Mouse (Mus musculus) limb, embryonic 14.5 days (tissue): Measurements from ENCODE around the gene Gm7137. TPM values are rescaled to one million over a fixed set of nuclear protein-coding genes. Genes with fewer than 3 reads are reported as not detected.
"Not testable (repeated sequence)": the region's sequence is repeated elsewhere in the genome, so short reads cannot be mapped to it uniquely, and the experiment has no call there.

Experiments used
- ATAC-seq: fragments of 200-750 bp; cut with Nextera tagmentation; 2 replicates; pipeline ENCODE4 v1.8.0; 2017; ENCODE audit warnings: low read depth, moderate number of reproducible peaks, moderate TSS enrichment; ENCODE audit not compliant: low FRiP score
- DNase-seq: peaks from one replicate; pipeline ENCODE4 v3.0.0-alpha.2; 2015; ENCODE audit warnings: low spot score
- H3K27ac ChIP-seq: fragments of 300-500 bp; sonication (generic); replicated peaks from 2 replicates; pipeline ENCODE4 v1.5.1; 2014; ENCODE audit warnings: low read depth, mild to moderate bottlenecking, low read length, moderate library complexity, mixed read lengths
- H3K27me3 ChIP-seq: fragments of 300-500 bp; sonication (generic); 2 replicates; pipeline ENCODE4 v1.6.1; 2014; ENCODE audit warnings: low read length, mixed read lengths; ENCODE audit not compliant: control insufficient read depth, insufficient read depth
- H3K36me3 ChIP-seq: fragments of 300-500 bp; sonication (generic); 2 replicates; pipeline ENCODE4 v1.6.1; 2014; ENCODE audit warnings: mild to moderate bottlenecking, low read length, moderate library complexity, mixed read lengths; ENCODE audit not compliant: control insufficient read depth, insufficient read depth
- H3K4me1 ChIP-seq: fragments of 300-500 bp; sonication (generic); 2 replicates; pipeline ENCODE4 v1.6.1; 2014; ENCODE audit warnings: antibody characterized with exemption, low read length, mixed read lengths; ENCODE audit not compliant: control insufficient read depth, insufficient read depth
- H3K4me2 ChIP-seq: fragments of 300-500 bp; sonication (generic); replicated peaks from 2 replicates; pipeline ENCODE4 v1.6.1; 2014; ENCODE audit warnings: low read depth, mild to moderate bottlenecking, low read length, moderate library complexity; ENCODE audit not compliant: severe bottlenecking
- H3K4me3 ChIP-seq: fragments of 300-500 bp; sonication (generic); replicated peaks from 2 replicates; pipeline ENCODE4 v1.5.1; 2014; ENCODE audit warnings: low read length
- H3K9ac ChIP-seq: fragments of 300-500 bp; sonication (generic); 2 replicates; pipeline ENCODE4 v1.6.1; 2014; ENCODE audit warnings: mild to moderate bottlenecking, low read depth, low read length, moderate library complexity; ENCODE audit not compliant: severe bottlenecking
- H3K9me3 ChIP-seq: fragments of 300-500 bp; sonication (generic); 2 replicates; pipeline ENCODE4 v1.6.1; 2016; ENCODE audit warnings: low read length; ENCODE audit not compliant: control insufficient read depth
- POLR2A ChIP-seq: fragments of 200-500 bp; IDR thresholded peaks from 2 replicates; pipeline ENCODE4 v1.8.0; 2012; ENCODE audit warnings: inconsistent platforms, mild to moderate bottlenecking, moderate library complexity, borderline replicate concordance; ENCODE audit not compliant: insufficient read depth, insufficient read length; ENCODE audit errors: extremely low read depth
- WGBS: fragments of 180-500 bp; shearing (Covaris S2); extraction: QIAGEN DNeasy Blood & Tissue Kit; methylation state at CpG from one replicate; pipeline ENCODE4 v1.1.7; 2014; 5-methylcytosine and 5-hydroxymethylcytosine counted together
- polyA plus RNA-seq, 2 experiments: library from polyadenylated mRNA; depleted of rRNA in 1 of 2; stranded (reverse) in 1 of 2; unstranded in 1 of 2; fragments of >200 nt; fragmentation: Nextera tagmentation in 1 of 2; extraction: Ambion mirVana in 1 of 2; gene quantifications; 2 replicates each; pipeline versions ENCODE4 v1.2.1 to v1.2.3; 2012 to 2014

Gm7137 gene
- polyA plus RNA-seq, 2 experiments = not detected

- no peak overlapping the region for H3K27ac ChIP-seq
- ATAC-seq (no peak), DNase-seq (no peak)
- H3K9me3 ChIP-seq = no peaks in the 10 kb centered on the region
- TF ChIP-seq POLR2A = no peak
- no peaks in the 10 kb centered on the region for H3K27me3 ChIP-seq
- H3K36me3 ChIP-seq = no peaks in the 10 kb centered on the region
- no peak overlapping the region for H3K4me3 ChIP-seq
- no peak overlapping the region for H3K9ac ChIP-seq
- WGBS = 12% methylated on average over 3 of the region's 3 CpGs
- no peak overlapping the region for H3K4me2 ChIP-seq
- peaks cover 6% of the 10 kb centered on the region; the same call in 1 of the 2 replicates for H3K4me1 ChIP-seq
Measured at GRCm38 (mm10) chr10:77797677-77798076, 9.7 kb upstream of the Gm7137 start.

GRCm38 (mm10) chr10:77794976-77795375 lies 7.0 kb upstream of the Gm7137 start, which contains the start of gene Gm9639:
Gm9639 (minus strand) TSS chr10:77795076.
- Histone ChIP-seq H3K36me3 (no peaks in the 10 kb centered on the region), H3K4me3 (no peak within 1 kb of the TSS), H3K9ac (no peak within 1 kb of the TSS), H3K4me2 (no peak within 1 kb of the TSS), H3K27me3 (no peaks in the 10 kb centered on the region), H3K4me1 (peaks cover 6% of the 10 kb centered on the region; the same call in 1 of the 2 replicates), H3K27ac (no peak within 1 kb of the TSS), H3K9me3 (no peaks in the 10 kb centered on the region)
- ATAC-seq = no peak
- no peak for TF ChIP-seq POLR2A
- no peak for DNase-seq
- whole genome bisulfite sequencing = 54% methylated on average over 2 of the region's 2 CpGs

GRCm38 (mm10) chr10:77788621-77789020 lies 621 bp upstream of the Gm7137 start:
- ATAC-seq = no peak
- no peak overlapping the region for H3K9ac ChIP-seq
- H3K4me1 ChIP-seq = no peaks in the 10 kb centered on the region
- no peaks in the 10 kb centered on the region for H3K27me3 ChIP-seq
- no peak overlapping the region for H3K27ac ChIP-seq
- no peak overlapping the region for H3K4me2 ChIP-seq
- 69% methylated on average over 2 of the region's 2 CpGs for WGBS
- no peaks in the 10 kb centered on the region for H3K36me3 ChIP-seq
- no peak for TF ChIP-seq POLR2A
- H3K9me3 ChIP-seq = no peaks in the 10 kb centered on the region
- no peak overlapping the region for H3K4me3 ChIP-seq
- DNase-seq = no peak

- H3K4me2 ChIP-seq, H3K36me3 ChIP-seq, H3K27ac ChIP-seq, H3K9me3 ChIP-seq, H3K4me1 ChIP-seq, DNase-seq, ATAC-seq, H3K4me3 ChIP-seq, H3K9ac ChIP-seq, H3K27me3 ChIP-seq: not testable (repeated sequence)
- WGBS = 100% methylated on average over 1 of the region's 3 CpGs
Measured at GRCm38 (mm10) chr10:77783396-77783795, 4.6 kb downstream of the Gm7137 start.

GRCm38 (mm10) chr10:77782442-77782841 lies 5.6 kb downstream of the Gm7137 start, which contains the start of gene Gm3250:
Gm3250 (minus strand) TSS chr10:77782542.
- not testable (repeated sequence) for H3K9ac ChIP-seq

GRCm38 (mm10) chr10:77776844-77777243 lies 11.2 kb downstream of the Gm7137 start, which contains the start of gene Gm7138:
Gm7138 (minus strand) TSS chr10:77776944.
- H3K4me1 ChIP-seq, H3K9me3 ChIP-seq, H3K4me2 ChIP-seq, H3K27me3 ChIP-seq, H3K36me3 ChIP-seq, H3K27ac ChIP-seq, DNase-seq, H3K4me3 ChIP-seq, H3K9ac ChIP-seq, ATAC-seq: not testable (repeated sequence)
- 25% methylated on average over 1 of the region's 1 CpGs for WGBS

More at GRCm38 (mm10) chr10:77782442-77782841, 5.6 kb downstream of the Gm7137 start, which contains the start of gene Gm3250:
- ATAC-seq, H3K4me3 ChIP-seq, H3K4me2 ChIP-seq, H3K27ac ChIP-seq, DNase-seq, H3K36me3 ChIP-seq, H3K27me3 ChIP-seq, H3K9me3 ChIP-seq, H3K4me1 ChIP-seq: not testable (repeated sequence)
- WGBS = no CpG with 5 or more reads among the region's 1 CpGs

- not testable (repeated sequence) for H3K27ac ChIP-seq, ATAC-seq, H3K4me3 ChIP-seq, DNase-seq, H3K4me1 ChIP-seq, H3K27me3 ChIP-seq, H3K36me3 ChIP-seq, H3K4me2 ChIP-seq, H3K9me3 ChIP-seq, H3K9ac ChIP-seq
- WGBS = 86% methylated on average over 1 of the region's 3 CpGs
Measured at GRCm38 (mm10) chr10:77772142-77772541, 15.9 kb downstream of the Gm7137 start.

- H3K27me3 ChIP-seq, ATAC-seq, H3K36me3 ChIP-seq, H3K4me1 ChIP-seq, H3K4me3 ChIP-seq, H3K27ac ChIP-seq, H3K9ac ChIP-seq, H3K9me3 ChIP-seq, DNase-seq, H3K4me2 ChIP-seq: not testable (repeated sequence)
- WGBS = no CpG with 5 or more reads among the region's 1 CpGs
Measured at GRCm38 (mm10) chr10:77771225-77771624, 16.8 kb downstream of the Gm7137 start, which contains the start of gene Gm3238. Gm3238 (minus strand) TSS chr10:77771325.
